Mouse (Mus musculus): ENCODE measurements around the gene Sell.
"Not testable (repeated sequence)": the region's sequence is repeated elsewhere in the genome, so short reads cannot be mapped to it uniquely, and the experiment has no call there.

Gene Sell

DNA sequence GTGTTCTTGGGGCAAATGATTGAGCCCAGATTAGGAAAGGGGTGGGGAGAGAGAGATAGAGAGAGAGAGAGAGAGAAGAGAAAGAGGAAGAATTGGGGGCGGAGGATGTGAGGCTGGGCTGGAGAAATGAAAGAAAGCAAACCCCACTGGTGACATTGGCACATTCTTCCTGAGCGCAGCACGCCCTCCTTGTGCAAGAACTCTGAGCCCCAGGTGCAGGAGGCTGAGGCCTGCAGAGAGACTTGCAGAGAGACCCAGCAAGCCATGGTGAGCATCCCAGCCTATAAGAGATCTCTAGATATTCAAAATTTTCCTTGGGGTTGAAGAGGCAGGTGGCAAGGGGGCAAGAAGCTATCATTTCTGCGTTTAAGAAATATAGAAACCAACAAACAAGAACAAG, at the start of gene Sell:
Gene Sell, plus strand, starts transcription at position 58 of the 400 bp plus-strand sequence.
- DNase-seq (ENCODE audit: low spot score), result no peak

DNA sequence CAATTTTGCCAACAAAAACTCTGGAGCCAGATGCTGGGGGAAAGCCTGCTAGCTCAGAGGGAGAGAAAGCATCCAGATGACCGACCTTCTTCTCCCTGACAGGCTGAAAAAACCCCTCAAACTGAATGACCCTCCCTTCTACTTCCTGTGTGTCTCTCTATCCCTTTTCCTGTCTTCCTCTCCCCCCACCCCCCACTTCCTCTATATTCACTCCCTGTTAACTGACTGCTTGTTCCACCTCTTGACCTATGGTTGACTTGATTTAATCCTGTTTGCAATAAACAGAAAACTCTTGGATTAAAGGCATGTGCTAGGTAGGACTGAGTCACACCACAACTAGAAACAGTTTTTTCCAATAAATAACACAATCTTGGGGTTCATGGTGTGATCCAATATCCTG, 47.2 kb upstream of the Sell start:
- DNase-seq (ENCODE audit: low spot score), result no peak

DNA sequence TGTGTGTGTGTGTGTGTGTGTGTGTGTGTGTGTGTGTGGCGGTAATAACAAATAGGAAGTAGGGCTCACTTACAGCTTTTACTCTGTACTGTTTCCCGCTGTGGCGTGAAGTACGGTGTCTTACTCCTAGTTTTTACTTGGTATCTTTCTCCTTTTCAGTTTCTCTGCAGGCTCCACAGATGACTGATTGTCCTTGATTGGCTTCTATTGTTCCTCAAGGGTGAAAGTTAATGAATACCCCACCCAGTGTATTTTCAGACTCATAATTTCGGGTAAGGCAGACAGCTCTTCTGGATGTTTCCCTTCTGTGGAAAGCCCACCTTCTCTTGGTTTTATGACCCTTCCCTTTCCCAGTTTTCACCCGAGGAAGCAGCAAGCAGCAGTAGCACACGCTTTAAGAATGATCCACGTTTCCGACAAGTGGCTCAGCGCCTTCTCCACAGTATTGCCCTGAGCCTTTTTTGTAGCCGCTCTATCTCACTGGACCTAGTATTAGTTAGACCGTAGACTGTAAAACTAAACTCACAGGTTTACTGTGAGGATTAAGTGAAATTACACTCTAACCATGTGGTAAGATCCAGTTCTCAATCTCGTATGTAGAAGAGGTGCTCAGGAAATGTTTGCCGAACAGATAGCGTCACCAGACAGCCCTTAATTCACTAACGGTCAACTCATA, 43.4 kb upstream of the Sell start:
- no peak for DNase-seq (ENCODE audit: low spot score)

DNA sequence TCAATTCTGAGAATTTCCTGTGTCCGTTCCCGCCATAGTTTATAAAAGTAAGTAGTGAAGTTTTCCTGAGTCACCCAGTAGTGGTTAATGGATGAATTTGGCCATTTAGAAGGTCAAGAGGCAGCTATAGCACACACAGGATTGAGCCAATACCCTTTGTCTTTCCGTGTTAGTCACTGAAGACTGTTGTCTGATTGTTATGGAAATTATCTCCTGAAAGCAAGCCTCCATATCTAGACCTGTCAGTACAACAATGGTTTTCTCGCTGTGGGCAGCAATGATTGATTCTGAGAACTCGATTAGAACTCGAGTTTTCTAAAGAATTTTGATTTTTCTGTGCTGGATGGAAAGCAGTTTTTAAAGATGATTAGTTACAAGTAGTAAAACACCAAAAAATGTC, 42.0 kb upstream of the Sell start:
- no peak for DNase-seq (ENCODE audit: low spot score)

DNA sequence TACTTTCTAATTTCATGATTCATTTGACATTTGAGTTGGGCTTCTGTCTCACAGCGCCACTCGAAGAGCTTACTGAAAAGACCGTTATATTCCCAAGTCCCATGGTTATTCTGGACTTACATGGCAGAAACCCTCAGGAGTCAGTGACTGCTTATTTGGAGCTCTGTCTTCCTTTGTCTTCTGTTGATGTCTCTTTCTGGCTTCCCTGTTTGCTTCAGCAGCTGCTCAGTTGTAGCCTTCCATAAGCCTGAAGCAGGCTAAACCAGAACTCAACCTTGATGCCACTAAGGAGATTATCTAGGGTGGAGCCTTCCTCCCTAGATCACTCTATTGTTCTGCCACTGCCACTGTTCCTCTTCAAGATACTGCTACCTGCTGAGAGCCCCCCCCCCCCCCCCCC, 41.0 kb upstream of the Sell start:
- DNase-seq (ENCODE audit: low spot score), result not testable (repeated sequence)

DNA sequence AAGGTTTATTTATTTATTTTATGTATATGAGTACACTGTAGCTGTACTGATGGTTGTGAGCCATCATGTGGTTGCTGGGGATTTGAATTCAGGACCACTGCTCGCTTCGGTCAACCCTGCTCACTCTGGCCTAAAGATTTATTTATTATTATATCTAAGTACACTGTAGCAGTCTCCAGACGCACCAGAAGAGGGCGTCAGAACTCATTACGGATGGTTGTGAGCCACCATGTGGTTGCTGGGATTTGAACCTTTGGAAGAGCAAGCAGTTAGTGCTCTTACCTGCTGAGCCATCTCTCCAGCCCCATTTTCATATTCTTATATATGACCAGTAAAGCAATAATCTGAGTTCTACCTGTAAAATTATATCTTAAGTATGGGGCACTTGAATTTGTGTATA, 39.7 kb upstream of the Sell start:
- not testable (repeated sequence) for DNase-seq (ENCODE audit: low spot score)

DNA sequence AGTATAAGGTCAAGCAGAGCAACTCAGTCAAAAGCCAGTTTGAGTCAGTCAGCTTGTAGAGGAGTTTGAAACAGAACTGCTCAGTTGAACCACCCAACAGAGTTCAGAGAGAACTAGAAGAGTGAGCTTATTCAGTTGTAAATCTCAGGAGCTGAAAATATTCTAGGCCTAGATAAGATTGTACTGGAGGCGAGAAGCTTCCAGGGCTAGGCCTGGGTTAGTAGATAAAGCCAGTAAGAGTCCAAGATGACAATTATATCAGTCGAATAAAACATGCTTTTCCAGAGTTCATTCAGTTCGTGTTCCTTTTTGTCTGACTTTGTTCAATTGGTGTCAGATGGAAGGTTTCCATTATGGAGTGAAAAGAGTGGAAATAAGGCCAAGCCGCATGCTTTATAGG, 36.1 kb upstream of the Sell start:
- no peak for DNase-seq (ENCODE audit: low spot score)

DNA sequence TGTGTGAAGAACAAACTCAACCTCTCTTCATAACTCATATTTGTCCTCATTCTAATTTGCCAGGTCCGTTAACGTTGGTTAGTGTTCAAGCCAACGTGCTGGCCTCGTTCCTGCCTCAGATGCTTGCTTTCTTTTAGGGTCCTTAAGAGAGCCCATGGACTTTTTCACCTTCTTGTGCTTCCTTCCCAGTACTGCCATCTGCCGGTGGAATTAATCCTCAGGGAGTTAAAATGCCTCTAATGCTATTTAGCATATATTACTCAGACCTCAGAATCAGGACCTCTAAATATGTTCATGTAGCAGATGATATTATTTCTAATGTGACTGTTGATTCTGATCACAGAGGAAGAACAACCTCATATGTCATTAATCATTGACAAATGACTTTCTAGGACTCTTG, 34.4 kb upstream of the Sell start:
- no peak for DNase-seq (ENCODE audit: low spot score)

DNA sequence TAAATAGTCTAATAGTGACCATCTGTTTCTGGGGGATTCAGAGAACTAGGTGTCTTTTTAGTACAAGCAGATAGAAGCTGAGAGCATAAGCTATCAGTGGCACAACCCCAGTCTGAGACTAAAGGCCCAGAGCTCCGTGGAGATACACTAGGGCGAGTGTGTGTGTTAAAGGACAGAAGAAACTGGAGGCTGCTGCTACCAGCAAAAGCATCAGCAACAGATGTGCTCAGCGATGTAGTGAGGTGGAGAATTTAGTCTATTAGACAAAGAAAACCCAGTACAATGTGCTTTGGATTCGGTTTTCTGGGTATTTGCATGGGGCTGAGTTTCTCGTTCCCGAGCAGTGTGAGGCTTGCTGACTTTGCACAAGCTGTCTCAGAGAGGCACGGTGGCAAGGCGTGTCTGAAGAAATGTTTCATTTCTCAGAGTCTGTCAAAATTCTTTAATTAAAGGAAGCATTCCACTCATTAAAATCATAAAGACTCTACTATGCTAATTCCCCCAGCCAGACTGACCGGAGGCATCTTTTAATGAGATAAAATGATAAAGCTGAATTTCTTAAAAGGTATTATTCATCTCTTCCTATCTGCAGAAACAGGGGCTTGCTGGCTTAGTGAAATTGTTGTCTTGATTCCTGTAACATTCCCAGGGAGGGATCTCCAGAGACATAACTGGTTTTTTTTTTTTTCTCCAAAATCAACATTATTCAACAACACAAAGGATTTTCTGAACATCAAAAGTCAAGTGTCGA, 21.2 kb upstream of the Sell start:
- no peak for DNase-seq (ENCODE audit: low spot score)

DNA sequence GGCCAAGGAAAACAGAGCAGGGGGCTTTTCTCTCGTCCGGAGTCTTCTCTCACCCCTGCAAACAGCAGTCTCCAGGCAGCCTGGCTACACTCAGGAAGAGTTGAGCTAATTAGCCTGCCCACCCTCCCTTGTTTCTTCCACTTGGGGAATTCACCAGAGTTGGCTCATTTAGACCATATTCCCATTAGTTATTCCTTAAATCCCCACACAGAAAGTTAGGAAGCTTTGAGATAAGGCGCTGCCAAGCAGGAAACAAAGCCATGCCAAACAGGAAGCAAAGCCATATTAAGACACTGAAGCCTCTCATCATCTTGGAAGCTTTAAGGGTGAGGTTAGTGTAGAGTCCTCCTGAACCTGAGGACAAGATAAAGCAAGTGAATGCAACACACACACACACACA, 18.2 kb upstream of the Sell start:
- DNase-seq (ENCODE audit: low spot score), result no peak

DNA sequence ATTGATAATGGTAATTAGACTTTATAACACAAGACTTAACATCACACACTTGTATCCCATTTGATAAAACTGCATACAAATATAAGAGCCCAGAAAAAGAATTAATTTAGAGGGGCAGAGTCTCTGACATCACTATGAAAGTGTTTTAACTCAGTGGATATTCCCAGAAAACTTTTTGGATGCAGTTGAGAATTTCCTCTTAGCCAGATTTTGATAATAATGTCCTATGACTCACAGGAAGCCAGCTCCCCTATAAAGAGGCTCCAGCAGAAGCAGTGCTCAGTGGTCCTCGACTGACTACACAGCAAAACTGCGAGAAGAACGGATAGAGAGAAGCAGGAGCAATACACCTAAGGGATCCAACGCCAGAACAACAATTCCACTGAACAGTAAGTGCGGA, 13.8 kb upstream of the Sell start, which contains the start of gene Sele:
Gene Sele, plus strand, starts transcription at position 301 of the 400 bp plus-strand sequence.
- no peak for DNase-seq (ENCODE audit: low spot score)

DNA sequence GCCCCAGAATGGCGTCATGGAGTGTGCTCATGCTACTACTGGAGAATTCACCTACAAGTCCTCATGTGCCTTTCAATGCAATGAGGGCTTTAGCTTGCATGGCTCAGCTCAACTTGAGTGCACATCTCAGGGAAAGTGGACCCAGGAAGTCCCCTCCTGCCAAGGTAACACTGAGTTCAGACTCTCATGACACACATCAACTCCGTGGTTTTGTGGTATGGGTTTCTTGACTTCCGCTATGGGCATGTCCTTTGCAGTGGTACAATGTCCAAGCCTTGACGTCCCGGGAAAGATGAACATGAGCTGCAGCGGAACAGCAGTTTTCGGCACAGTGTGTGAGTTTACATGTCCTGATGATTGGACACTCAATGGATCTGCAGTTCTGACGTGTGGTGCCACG, 8.2 kb upstream of the Sell start:
- no peak for DNase-seq (ENCODE audit: low spot score)

DNA sequence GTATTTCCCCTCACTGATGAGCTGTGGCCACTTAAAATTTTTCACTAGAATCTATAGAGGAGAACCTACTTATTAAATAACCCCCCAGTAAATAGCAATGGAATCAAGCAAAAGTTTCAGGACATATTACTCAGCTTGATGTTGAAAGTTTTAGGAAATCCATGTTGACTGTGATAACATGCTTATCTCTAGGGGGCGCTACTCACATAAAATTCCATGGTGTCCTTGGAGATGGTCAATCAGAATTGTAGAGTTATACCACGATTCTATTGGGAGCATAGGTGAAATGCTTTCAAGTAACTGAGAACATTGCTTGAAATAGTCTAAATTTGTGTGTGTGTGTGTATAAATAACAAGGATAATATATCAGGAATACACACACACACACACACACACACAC, 7.0 kb upstream of the Sell start:
- DNase-seq (ENCODE audit: low spot score), result no peak

DNA sequence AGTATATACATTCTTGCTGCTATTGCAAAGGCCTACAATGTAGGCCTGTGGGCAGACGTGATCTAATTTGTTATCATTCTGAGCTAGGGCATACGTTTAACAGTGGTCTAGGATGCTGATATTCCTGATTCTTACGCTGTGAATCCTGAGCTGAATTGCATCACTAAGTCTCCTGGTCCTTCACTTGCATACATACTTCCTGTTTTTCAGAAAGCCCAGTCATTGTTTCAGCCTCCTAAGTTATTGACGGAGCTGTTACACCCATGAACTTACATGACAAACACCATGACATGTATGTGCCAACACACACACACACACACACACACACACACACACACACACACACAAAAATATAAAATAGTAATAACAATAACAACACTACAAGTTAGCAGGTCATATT, 1.7 kb upstream of the Sell start:
- DNase-seq (ENCODE audit: low spot score), result no peak

DNA sequence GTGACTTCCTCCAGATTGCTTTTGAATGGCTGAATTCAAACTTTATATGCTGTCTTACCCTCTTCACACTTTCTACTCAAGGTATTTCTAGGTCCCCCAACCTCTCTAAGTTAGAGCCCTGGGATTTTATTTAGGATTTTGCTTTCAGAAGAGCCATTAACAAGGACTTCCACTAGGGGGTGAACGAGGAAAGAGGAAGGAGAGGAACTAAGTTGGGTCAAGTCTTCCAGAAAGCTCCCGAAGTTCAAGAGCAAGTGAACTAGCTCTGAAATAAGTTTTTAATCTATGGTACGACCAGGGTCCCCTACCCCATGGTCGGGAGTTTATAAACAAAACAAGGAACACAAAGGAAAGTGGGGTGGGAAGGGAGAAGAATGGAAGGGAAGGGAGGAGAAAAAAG, 504 bp upstream of the Sell start:
- no peak for DNase-seq (ENCODE audit: low spot score)

DNA sequence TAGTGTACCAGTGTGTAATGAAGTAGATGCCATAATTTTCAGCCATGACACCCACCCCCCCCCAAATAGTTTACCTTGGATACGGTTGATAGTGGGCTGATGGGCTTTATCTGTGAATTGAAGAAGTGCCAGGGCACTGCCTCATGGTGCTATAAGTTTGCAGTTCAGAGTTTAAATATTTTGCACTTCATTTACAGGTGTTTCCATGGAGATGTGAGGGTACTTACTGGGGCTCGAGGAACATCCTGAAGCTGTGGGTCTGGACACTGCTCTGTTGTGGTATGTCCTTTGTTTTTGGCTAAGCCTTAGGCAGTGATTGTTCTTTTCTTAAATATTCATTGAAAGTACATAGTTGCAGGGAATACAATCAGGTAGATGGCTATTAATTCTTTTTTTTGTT, 1.1 kb downstream of the Sell start:
- no peak for DNase-seq (ENCODE audit: low spot score)

DNA sequence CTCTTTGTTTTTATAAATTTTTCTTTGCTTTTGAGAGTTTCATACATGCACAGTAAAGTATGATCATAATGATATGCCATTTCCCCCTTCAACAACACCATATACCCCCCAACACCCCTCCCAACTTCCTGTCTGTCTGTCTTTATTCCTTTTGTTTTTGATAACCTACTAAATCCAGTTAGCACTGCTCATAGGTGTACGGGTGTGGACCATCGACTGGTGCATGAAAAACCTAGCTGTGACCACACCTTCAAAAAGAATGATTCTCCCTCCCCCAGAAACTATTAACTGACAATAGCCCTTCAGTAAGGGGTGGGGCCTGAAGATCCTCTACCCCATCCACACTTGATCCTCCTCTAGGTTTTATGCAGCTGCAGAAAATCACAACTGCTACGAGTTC, 2.0 kb downstream of the Sell start:
- no peak for DNase-seq (ENCODE audit: low spot score)

DNA sequence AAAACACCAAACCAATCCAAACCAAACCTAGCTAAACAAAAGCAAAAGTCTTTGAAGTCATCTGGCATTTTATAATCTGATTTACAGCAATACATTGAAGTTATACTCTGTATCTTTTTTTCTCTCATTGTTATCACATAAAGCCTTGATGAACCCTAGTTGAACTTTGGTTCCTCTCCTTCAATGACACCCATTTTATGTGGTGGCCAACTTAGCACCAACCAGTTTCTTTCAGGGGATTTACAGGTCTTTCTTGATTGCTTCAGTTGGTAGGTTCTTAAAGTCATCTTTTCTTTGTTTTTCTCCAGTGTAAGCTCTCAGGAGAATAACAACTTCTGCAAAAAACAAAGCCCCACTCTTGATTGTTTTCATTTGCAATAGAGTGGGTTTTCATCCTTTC, 7.5 kb downstream of the Sell start:
- no peak for DNase-seq (ENCODE audit: low spot score)

DNA sequence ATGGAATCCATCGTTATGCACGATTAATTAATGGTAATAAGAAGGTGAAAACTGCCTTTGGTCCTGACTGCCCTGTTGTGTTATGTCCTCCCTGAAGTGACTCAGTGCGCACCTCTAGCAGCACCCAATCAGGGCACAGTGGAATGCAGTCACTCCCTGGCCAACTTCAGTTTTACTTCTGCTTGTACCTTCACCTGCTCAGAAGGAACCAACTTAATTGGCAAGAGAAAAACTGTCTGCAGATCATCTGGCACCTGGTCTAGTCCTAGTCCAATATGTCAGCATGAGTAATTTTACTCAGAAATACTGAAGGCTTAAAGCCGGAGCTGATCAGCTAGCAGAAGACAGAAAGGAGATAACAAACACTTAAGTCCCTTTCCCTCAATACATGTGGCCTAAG, 8.7 kb downstream of the Sell start:
- DNase-seq (ENCODE audit: low spot score), result no peak

DNA sequence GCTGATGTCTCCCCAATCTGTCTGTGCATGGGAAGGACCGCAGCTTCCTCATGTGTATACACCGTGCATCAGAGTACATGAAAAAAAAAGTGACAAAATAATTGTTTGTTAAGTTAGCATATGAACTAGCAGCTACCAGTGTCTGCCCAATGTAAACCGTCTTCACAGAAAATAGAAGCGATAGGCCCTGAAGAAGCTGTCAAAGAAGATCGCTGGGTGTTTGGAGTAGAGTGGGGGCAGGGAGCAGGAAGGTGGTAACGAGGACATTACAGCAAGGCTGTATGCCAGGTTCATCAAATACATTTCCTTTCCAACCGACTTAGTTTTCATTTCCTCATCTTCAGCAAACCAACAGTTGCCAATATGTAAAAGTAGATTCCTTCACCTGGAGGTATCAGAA, 9.3 kb downstream of the Sell start:
- DNase-seq (ENCODE audit: low spot score), result no peak

DNA sequence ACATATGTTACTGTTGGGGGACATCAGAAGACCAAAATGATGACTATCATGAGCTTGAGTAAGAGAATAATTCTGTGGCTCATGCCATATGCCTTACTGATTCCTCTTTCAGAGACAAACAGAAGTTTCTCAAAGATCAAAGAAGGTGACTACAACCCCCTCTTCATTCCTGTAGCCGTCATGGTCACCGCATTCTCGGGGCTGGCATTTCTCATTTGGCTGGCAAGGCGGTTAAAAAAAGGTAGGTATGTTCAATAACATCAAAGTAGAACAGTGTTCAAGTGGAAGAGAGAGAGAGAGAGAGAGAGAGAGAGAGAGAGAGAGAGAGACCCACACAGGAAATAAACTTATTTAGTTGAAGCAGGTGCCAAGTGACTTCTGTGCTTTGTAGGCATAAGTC, 10.2 kb downstream of the Sell start:
- no peak for DNase-seq (ENCODE audit: low spot score)

DNA sequence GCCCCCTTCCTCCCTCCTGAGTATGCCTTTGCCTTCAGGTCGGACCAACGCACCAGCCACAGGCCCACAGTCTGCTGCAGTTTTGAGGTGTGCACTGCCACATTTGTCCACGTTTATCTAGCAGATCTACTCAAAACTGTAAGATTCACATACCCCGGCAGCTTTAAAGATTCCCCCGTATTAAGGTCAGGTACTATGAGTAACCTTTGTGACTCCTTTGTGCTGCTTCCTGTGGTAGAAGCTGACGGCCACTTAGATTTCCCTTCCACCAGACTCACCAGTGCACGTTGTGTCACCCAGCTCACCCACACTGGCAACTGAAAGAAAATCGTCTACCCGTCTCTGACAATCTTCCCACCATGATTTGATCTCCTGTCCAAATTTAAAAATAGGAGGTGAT, 11.3 kb downstream of the Sell start:
- no peak for DNase-seq (ENCODE audit: low spot score)

DNA sequence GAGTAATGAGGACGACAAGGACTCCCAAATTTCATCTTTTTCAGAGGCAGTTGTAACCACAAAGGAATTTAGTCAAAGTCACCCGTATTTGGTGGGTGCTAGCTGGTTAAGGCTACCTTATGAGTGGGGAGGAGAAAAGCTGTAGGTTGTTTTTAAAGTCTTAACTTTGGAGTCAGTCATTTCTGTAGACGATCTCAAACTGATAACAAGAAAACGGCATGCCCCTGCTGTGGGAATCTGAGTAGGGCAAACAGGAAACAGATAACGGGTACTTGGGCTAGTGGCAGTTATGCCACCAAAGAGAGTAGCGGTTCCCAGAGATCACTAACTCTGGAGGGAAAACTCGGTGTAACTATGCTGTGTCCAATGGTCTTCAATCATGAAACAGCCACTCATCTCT, 12.0 kb downstream of the Sell start:
- DNase-seq (ENCODE audit: low spot score), result no peak

DNA sequence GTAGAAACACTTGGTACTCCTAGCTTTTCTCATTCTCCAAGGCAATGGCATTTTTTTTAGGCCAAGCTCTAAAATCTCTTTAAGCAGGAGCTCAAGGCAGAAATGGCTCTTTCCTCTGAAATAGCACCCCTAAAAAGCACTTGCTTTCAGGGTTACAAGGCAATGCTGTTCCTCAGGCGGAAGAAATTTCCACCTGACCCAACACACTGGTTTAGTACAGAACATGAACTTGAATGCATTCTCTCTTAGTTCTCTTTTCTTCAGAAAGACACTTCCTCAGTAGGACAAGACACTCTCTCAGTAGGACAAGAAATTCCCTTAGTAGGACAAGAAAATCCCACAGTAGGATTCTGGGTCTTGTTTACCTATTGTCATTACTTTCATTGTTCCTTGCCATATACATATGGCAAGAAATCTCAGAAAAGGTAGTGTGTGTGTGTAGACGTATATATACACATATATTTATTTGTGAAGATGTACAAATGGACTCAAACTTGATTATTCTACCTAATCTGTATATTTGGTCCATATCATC, 12.9 kb downstream of the Sell start:
- DNase-seq (ENCODE audit: low spot score), result no peak

Data from ovary, postnatal 10 days (tissue).